Mouse (Mus musculus) gastrocnemius, postnatal 36 days (tissue): ENCODE results near the gene Cox7a1. TPM values are rescaled to one million over a fixed set of nuclear protein-coding genes. Genes with fewer than 3 reads are reported as not detected.

Experiments
- DNase-seq, 2 experiments: peaks; one replicate each; pipeline ENCODE4 v3.0.0; 2022
- intact Hi-C: fragments of 180-260 bp; cut with DNase I; formaldehyde crosslinking; loops from one replicate; pipeline ENCODE4 v1.15.1; 2025
- total RNA-seq, 2 experiments: library from RNA; stranded (reverse); gene quantifications; 2 replicates each; pipeline ENCODE4 v1.2.3; 2021

Gene Cox7a1
- total RNA-seq, 2 experiments from 2014 or later: 976 to 1,017 TPM

DNA sequence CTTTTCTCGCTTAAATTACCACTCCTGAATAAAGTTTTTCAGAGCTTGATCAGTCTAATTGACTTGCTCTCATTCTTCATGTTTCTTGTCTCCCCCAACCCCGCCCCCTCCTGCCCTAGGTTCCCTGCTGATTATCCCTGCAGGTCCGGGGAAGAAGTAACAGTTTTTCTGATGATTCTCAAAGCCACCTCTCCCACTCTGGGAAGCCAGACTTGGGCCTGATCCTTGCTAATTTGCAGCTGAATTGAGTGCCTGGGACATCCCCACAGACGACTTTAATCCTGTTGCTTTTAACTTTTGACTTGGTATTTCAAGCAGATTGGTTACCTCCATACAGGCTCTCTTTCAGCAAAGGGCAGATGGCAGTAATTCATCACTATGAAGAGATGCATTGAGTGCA lies 27.1 kb downstream of the Cox7a1 start:
- no peak for DNase-seq
- intact Hi-C loops: loop anchor here (10.0 kb wide), 1 partner anchor 196 kb away; no protein-coding TSS in a partner anchor

DNA sequence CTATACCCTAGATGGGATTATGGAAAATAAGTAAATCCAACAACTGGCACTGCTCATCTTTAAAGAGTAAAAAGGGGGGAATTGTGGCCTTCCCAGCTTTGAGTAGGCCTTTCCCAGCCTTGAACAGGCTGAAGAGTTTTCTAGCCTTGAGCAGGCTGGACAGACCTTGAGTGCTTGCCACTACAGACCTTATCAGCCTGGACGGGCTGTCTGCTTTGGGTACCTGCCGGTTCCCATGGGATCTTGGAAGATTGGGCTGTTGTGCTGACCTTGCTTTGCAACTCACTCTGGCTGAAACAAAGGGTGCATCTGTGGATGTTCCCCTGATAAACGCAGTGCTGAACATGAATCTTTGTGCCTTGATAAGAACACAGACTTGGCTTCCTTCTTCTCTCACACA lies 29.9 kb downstream of the Cox7a1 start:
- DNase-seq: no peak
- intact Hi-C loops: loop anchor here (10.0 kb wide), 1 partner anchor 199 kb away; no protein-coding TSS in a partner anchor

DNA sequence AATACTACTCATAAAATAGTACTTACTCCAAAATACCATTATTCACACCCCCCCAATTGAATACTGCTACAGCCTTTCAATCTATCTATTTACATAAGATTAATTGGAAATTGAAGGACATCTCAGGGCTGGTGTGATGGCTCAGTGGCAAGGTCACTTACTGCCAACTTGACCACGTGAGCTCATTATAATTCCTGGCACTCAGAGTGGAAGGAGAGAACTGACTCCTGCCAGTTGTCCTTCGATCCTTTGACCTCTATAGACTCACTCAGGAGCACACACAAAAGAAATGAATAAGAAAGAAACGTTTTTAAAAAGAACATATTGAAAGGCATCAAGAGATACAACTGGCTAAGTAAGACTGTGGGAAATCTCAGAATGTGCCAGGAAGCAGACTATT lies 31.9 kb downstream of the Cox7a1 start:
- DNase-seq: no peak
- intact Hi-C loops: loop anchor here (5.0 to 10.0 kb wide), 2 partner anchors 34 to 201 kb away; partner anchors contain the start of gene Cox7a1

DNA sequence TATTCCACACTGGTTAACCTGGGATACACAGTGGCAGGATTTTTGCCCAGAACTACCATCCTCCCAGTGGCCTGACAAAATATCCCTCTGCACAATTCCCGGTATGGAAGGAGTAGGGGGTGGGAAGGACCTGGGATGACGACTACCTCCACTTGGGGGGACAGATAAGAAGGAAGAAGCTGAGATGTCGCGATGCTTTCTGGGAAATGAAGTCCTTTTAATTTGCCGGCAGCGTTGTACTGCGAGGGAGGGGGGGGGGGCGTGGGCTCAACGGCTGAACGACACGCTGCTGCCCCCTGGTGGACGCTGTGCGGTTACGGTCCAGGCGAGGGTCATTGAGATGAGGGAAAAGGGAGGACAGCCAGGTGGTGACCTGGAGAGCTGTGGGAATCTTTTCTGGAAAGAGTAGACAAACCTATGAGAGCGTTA lies 32.8 kb downstream of the Cox7a1 start:
- intact Hi-C loops: loop anchor here (5.0 to 10.0 kb wide), 2 partner anchors 34 to 202 kb away; partner anchors contain the start of gene Cox7a1
- peak in 1 of 2 experiments; percentile 65 for DNase-seq

DNA sequence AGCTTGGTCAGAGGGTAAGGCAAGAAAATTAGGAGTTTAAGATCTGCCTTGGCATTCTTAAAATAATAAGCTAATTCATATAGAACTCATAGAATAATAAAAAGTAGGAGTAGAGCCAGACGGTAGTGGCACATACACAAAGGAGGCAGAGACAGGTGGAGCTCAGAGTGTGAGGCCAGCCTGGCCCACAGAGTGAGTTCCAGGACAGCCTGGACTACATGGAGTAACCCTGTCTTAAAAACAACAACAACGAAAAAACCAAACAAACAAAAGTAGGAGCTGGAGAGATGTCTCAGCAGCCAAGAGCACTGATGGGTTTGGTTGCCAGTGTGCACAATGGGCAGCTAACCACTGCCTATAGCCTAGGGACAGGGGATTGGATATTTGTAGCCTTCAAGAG lies 33.3 kb downstream of the Cox7a1 start:
- intact Hi-C loops: loop anchor here (5.0 to 10.0 kb wide), 2 partner anchors 35 to 202 kb away; partner anchors contain the start of gene Cox7a1
- no peak for DNase-seq

DNA sequence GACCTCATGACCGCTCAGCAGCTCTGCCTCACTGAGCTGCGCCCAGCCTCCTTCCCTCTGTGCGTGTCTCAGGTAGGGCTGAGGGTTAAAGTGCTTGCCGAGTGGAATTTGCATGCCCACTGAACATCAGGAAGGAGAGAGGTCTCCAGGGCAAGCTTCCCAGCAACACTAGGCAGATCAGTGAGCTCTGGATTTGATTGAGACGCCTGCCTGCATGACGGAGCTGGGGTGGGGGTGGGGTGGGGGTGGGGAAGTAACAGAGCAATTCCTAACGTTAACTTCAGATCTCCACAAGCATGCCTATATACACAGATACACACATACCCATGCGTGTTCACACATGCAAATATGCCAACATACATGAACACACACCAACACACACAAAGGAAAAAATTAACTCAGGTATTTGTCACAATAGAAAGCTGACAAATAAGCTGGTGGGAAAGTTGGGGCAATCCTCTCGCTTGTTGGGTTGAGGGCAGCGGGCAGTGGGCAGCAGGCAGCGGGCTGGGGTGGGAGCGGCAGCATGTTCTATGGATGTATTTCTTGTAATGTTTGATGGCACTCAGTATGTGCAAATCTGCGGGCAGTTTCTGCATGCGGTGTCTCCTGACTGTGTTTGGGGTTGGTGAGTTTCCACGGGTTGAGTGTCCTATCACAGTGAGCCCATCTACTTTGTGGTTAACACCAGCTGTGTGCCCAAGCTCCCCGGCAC lies 35.5 kb downstream of the Cox7a1 start:
- no peak for DNase-seq
- intact Hi-C loops: loop anchor here (5.0 to 10.0 kb wide), 2 partner anchors 37 to 205 kb away; partner anchors contain the start of gene Cox7a1

DNA sequence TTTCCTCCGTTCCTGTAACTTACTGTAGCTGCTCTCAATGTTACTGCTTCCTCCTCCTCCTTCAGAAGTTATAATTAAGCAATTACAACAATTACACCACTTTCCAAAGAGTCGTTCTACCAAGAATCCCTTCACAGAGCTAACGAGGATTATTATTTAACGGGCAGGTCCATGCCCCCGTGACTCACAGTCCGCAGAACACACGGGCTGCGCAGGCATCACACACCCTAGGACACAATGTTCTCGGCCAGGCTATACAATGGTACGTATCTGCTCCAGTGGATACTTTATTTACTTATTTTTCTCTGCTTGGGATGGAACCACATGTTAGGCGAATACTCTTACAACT lies 36.0 kb downstream of the Cox7a1 start:
- no peak for DNase-seq
- intact Hi-C loops: no loop called here

DNA sequence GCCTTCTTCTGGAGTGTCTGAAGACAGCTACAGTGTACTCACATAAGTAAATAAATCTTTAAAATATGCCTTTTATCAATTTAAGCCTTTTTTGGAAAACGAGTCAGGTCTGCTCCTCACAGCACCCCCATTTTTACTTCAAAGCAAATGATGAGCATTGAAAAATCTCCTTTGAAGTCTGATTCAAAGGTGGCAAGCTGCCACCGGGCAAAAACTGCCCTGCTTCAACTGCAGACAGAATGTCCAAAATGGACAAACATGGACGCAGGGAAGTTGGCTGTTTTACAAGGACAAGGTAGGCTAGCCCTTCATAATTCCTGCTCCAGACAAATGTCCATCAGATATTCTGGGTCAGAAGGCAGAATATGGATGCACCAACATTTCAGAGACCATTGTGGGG lies 37.5 kb downstream of the Cox7a1 start:
- intact Hi-C loops: no loop called here
- DNase-seq: no peak

DNA sequence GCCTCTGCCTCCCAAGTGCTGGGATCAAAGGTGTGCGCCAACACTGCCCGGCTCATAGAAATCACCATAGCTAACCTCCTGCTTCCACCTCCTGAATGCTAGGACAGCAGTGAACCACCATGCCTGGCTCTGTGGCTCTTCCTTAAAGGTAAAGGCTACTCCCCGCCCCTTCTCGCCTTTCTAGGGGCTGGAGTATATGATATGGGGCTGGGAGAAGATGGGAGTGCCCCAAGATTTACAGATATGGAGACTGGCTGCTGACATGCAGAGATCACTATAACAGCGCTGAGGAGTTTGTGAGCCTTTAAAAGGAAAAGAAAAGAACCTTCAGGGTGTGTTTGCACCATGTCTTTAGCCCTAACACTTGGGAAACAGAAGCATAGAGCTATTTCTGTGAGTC lies 38.3 kb downstream of the Cox7a1 start:
- intact Hi-C loops: no loop called here
- no peak for DNase-seq

DNA sequence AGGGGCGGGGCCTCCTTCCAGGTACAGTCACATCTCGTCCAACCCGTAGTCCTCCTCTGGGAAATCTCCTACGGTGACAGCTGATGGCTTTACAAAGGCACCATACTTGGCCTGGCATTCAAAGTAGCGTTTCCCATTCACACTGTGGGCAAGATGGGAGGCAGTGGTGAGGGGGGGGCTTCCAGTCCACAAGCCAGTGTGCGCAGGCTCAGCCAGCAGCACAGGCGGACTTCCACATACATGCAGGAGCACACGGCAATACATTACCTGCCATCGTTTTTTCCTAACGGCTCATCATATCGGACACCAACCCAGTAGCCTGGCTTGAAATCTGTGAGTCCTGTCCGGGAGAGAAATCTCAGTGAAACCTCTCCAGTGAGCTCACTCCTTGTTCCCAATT lies 40.3 kb downstream of the Cox7a1 start:
- intact Hi-C loops: no loop called here
- no peak for DNase-seq

DNA sequence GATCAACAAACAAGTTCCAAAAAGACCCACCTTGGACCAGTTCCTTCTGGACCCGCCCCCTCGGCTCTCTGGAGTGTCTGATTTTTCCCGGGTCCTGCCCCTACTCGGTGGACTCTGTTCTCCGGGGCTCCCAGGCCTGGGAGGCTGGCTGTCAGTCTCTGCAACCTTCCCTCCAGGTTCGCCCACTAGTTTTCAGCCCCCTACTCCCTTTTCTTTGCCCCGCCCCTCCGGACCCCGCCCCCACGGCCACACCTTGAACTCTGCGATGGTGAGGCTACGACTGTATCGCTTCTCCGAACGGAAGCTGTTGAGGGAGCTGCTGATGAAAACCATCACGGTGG lies 47.4 kb downstream of the Cox7a1 start:
- intact Hi-C loops: no loop called here
- DNase-seq: no peak

DNA sequence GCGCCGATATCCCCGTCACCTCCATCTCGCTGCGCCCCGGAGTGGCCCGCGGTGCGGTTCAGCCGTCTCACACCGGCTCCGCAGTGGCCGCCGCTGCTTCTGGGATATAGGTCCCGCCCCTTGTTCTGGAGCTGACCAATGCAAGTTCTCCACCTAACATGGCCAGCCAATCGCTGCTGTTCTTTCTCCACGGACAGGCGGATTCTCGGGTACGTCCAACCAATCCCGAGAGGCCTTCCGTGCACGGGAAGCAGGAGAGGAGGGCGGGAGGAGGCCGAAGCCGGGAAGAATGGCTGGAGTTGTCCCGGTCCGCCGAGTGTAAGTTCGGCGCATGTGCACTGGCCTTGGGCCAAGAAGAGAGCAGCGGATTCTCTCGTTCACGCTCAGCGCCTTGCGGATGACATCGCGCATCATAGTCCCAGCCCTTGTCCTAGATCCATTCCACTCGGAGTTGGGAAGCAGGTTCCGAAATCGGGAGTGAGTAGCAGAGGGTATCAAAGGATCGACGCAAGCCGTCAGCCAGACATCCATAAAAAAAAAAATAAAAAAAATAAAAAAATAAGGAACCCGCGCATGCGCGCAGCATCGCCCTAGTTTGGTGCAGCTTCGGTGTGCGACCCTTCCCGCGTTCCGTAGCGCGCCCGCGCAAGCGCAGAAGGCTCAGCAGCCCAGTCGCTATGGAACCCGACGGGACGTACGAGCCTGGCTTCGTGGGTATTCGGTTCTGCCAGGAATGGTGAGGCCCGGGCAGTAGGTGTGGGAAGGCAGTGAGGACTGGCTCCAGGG lies 47.9 kb downstream of the Cox7a1 start, which contains the start of the genes Polr2i and Tbcb:
Polr2i (plus strand) TSS at position 280 of the 786 bp plus-strand sequence.
Tbcb (minus strand) TSS at position 604 of the 786 bp plus-strand sequence.
- DNase-seq: peak; percentile 96 to 98

DNA sequence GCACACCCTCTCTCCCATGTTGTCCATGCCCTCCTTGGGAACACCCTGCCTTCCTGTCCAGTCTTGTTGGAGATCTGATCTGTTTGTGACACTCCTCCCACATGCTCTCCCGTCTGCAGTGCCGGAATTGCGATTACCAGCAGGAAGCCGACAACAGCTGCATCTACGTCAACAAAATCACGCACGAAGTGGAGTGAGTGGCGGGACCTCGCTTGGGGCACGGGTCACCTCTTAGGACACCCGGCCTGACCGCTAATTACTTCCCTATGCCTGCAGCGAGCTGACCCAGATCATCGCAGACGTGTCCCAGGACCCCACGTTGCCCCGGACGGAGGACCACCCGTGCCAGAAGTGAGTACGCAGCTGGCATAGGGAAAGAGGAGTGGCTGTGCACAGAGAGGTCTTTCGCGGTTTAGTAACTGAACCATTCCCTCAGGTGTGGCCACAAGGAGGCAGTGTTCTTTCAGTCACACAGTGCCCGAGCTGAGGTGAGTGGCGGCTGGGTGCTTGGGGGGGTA lies 48.7 kb downstream of the Cox7a1 start:
- intact Hi-C loops: loop anchor here (2.0 kb wide), 1 partner anchor 46 kb away; no protein-coding TSS in a partner anchor
- peak in 1 of 2 experiments; percentile 40 for DNase-seq

More for the DNA sequence above, 47.9 kb downstream of the Cox7a1 start, which contains the start of the genes Polr2i and Tbcb:
- intact Hi-C loops: loop anchor here (2.0 kb wide), 1 partner anchor 47 kb away; no protein-coding TSS in a partner anchor

DNA sequence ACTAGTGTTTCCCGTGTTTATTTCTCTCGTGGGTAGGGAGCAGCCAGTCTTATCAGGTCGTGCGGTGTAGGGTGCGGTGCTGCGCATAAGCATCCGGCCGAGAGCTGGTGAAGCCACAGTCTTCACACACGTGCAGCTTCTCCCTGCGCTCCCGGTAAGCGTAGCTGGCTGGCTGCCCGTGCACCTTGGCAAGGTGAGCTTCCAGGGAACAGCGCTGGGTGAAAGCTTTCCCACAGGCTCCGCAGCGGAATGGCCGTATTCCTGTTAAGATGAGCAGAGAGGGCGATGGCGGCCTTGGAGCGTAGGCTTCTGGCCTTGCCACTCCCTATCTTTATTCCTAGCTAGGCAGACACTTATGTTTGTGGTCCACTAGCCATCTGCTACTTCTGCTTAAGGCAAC lies 49.4 kb downstream of the Cox7a1 start:
- DNase-seq: no peak
- intact Hi-C loops: loop anchor here (2.0 kb wide), 1 partner anchor 45 kb away; no protein-coding TSS in a partner anchor

DNA sequence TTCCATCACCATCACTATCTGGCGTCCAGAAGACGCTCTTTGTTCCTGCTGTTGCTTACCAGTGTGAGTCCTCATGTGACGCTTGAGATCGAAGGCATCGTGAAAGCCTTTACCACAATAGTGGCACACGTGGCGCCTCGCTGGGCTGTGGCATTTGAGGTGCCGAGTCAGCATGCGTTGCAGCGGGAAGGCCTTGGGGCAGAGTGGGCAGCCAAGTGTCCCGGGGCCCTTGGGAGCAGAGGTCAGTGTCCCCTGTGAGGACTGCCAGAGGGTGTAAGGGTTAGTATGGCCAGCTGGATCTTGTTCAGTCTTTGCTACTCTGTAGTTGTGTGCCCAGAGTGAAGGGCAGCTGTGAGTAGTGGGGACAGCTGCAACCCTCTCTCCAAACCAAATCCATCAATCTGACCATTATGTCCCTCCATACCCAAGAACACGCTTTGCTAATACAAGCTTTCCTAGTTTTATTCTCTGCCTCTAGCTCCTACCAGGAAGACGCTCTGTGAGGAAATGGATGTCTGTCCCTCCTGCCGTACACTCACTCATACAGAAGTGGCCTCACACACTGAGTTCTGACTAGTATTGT lies 50.4 kb downstream of the Cox7a1 start:
- peak in 1 of 2 experiments; percentile 17 for DNase-seq
- intact Hi-C loops: no loop called here

DNA sequence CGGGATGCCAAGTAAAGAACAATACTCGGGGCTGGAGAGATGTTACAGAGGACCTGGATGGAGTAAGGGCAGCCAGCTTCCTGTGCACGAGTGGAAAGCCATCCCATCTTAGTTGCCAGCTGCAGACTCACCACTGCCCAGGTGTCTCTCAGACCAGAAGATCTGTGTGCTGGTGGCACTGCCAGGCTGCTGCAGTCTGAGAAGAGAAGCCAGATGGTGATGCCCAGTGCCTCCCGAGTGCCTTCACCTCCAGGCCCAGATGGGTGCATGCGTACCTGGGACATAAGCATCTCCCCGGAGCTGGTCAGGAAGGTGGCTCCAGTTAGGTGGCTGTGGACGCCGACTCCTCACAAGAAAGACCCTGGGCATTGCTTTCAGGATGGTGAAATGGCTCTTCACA lies 51.1 kb downstream of the Cox7a1 start:
- intact Hi-C loops: no loop called here
- DNase-seq: no peak

DNA sequence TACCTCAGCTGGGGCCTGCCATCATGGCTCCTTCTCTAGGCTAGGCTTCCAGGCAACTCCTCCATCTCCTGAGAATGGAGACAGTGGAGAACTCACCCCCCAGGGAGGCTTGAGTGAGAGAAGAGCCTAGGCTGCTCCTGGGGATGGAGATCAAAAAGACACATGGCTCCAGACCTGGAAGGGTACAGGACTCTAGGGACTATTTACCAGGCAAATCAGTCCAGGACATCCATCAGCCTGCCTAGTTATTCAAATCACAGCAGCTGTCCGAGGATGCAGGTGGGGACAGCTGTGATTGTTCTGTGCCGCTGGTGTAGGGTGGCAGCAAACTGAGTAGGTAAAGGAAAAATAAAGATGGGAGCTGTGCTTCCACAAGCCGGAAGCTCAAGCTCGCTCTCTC lies 51.7 kb downstream of the Cox7a1 start, which contains the start of gene Ovol3:
Ovol3 (minus strand) TSS at position 101 of the 400 bp plus-strand sequence.
- intact Hi-C loops: no loop called here

More for the DNA sequence above, 51.7 kb downstream of the Cox7a1 start, which contains the start of gene Ovol3:
- DNase-seq: no peak
